Mouse (Mus musculus) limb, embryonic 10.5 days (tissue): ENCODE measurements at regions not wholly inside any gene's neighbourhood (a gene's known extent, or its start where the extent isn't known, plus 50 kb on each side); places are given as distances from the start of the nearest gene placed in this dataset.

Experiments
- DNase-seq: peaks from one replicate; pipeline ENCODE4 v3.0.0-alpha.2; 2017; ENCODE audit warnings: low spot score
- H3K27ac ChIP-seq: fragments of 300-500 bp; sonication (generic); 2 replicates; pipeline ENCODE4 v1.5.1; 2016; ENCODE audit warnings: mild to moderate bottlenecking
- H3K27me3 ChIP-seq: fragments of 300-500 bp; sonication (generic); 2 replicates; pipeline ENCODE4 v1.6.1; 2016; ENCODE audit warnings: low read depth, mild to moderate bottlenecking; ENCODE audit not compliant: poor library complexity, severe bottlenecking
- H3K36me3 ChIP-seq: fragments of 300-500 bp; sonication (generic); 2 replicates; pipeline ENCODE4 v1.6.1; 2016; ENCODE audit warnings: mild to moderate bottlenecking, moderate library complexity
- H3K4me1 ChIP-seq: fragments of 300-500 bp; sonication (generic); 2 replicates; pipeline ENCODE4 v1.6.1; 2016
- H3K4me3 ChIP-seq: fragments of 300-500 bp; sonication (generic); 2 replicates; pipeline ENCODE4 v1.5.1; 2016; ENCODE audit warnings: mild to moderate bottlenecking, moderate library complexity
- H3K9me3 ChIP-seq: fragments of 300-500 bp; sonication (generic); replicated peaks from 2 replicates; pipeline ENCODE4 v1.6.1; 2016; ENCODE audit warnings: mild to moderate bottlenecking
- WGBS: fragments of 180-500 bp; shearing (Covaris S2); methylation state at CpG from one replicate; pipeline ENCODE4 v1.1.7; 2016; 5-methylcytosine and 5-hydroxymethylcytosine counted together

- no peaks in the 10 kb centered on the region for H3K27me3 ChIP-seq
- no peak overlapping the region for H3K27ac ChIP-seq
- DNase-seq: no peak
- H3K4me3 ChIP-seq: no peak overlapping the region
- no peaks in the 10 kb centered on the region for H3K9me3 ChIP-seq
- H3K4me1 ChIP-seq: no peaks in the 10 kb centered on the region
- H3K36me3 ChIP-seq: no peaks in the 10 kb centered on the region
- 77% methylated on average over 2 of the region's 2 CpGs for WGBS
Measured at GRCm38 (mm10) chr1:28677700-28678099, 102.4 kb downstream of the Gm597 start.

- WGBS: 65% methylated on average over 1 of the region's 1 CpGs
- DNase-seq: no peak
- H3K36me3 ChIP-seq: no peaks in the 10 kb centered on the region
- no peak overlapping the region for H3K4me3 ChIP-seq
- H3K27me3 ChIP-seq: no peaks in the 10 kb centered on the region
- H3K4me1 ChIP-seq: no peaks in the 10 kb centered on the region
- no peak overlapping the region for H3K27ac ChIP-seq
- H3K9me3 ChIP-seq: no peaks in the 10 kb centered on the region
Measured at GRCm38 (mm10) chr1:28675336-28675735, 104.7 kb downstream of the Gm597 start.

- Histone ChIP-seq H3K27ac (no peak overlapping the region), H3K4me1 (no peaks in the 10 kb centered on the region)
Measured at GRCm38 (mm10) chr1:28640818-28641217, 139.2 kb downstream of the Gm597 start.

GRCm38 (mm10) chr1:28622745-28623144 lies 157.3 kb downstream of the Gm597 start:
- H3K27ac ChIP-seq: no peak overlapping the region
- WGBS: 94% methylated on average over 9 of the region's 9 CpGs
- DNase-seq: no peak

More at GRCm38 (mm10) chr1:28640818-28641217, 139.2 kb downstream of the Gm597 start:
- Histone ChIP-seq H3K36me3 (no peaks in the 10 kb centered on the region), H3K4me3 (no peak overlapping the region), H3K9me3 (no peaks in the 10 kb centered on the region), H3K27me3 (no peaks in the 10 kb centered on the region)
- no peak for DNase-seq
- WGBS: 92% methylated on average over 4 of the region's 4 CpGs

GRCm38 (mm10) chr1:28602383-28602782 lies 177.7 kb downstream of the Gm597 start:
- no peaks in the 10 kb centered on the region for H3K4me1 ChIP-seq
- no peak for DNase-seq
- 83% methylated on average over 1 of the region's 1 CpGs for WGBS
- no peak overlapping the region for H3K27ac ChIP-seq
- H3K36me3 ChIP-seq: no peaks in the 10 kb centered on the region
- no peaks in the 10 kb centered on the region for H3K9me3 ChIP-seq
- H3K4me3 ChIP-seq: no peak overlapping the region
- H3K27me3 ChIP-seq: no peaks in the 10 kb centered on the region

More at GRCm38 (mm10) chr1:28622745-28623144, 157.3 kb downstream of the Gm597 start:
- no peaks in the 10 kb centered on the region for H3K27me3 ChIP-seq
- no peak overlapping the region for H3K4me3 ChIP-seq
- no peaks in the 10 kb centered on the region for H3K4me1 ChIP-seq
- no peaks in the 10 kb centered on the region for H3K36me3 ChIP-seq
- H3K9me3 ChIP-seq: no peaks in the 10 kb centered on the region

GRCm38 (mm10) chr1:28565383-28566154 lies 214.5 kb downstream of the Gm597 start:
- Histone ChIP-seq H3K4me1 (peaks cover 14% of the 10 kb centered on the region), H3K4me3 (no peak overlapping the region), H3K36me3 (no peaks in the 10 kb centered on the region), H3K27me3 (no peaks in the 10 kb centered on the region), H3K27ac (no peak overlapping the region), H3K9me3 (no peaks in the 10 kb centered on the region)
- DNase-seq: peak; percentile 28
- 73% methylated on average over 11 of the region's 11 CpGs for WGBS

- Histone ChIP-seq H3K4me3 (no peak overlapping the region), H3K4me1 (peaks cover 14% of the 10 kb centered on the region), H3K27me3 (no peaks in the 10 kb centered on the region), H3K36me3 (no peaks in the 10 kb centered on the region), H3K27ac (no peak overlapping the region), H3K9me3 (no peaks in the 10 kb centered on the region)
- WGBS: 56% methylated on average over 3 of the region's 3 CpGs
- DNase-seq: no peak
Measured at GRCm38 (mm10) chr1:28563894-28564293, 216.2 kb downstream of the Gm597 start.
